Mouse (Mus musculus): ENCODE results near the gene Gm10130. TPM values are rescaled to one million over a fixed set of nuclear protein-coding genes. Genes with fewer than 3 reads are reported as not detected.
A peak's percentile ranks its signal among the peaks of the same experiment; 100 is the strongest.
"Not testable (repeated sequence)": the region's sequence is repeated elsewhere in the genome, so short reads cannot be mapped to it uniquely, and the experiment has no call there.

Gene Gm10130
- polyA plus RNA-seq (2016; fragmentation: Nextera tagmentation; extraction: Ambion mirVana): 1.2 and 1.3 TPM in 2 replicates

DNA sequence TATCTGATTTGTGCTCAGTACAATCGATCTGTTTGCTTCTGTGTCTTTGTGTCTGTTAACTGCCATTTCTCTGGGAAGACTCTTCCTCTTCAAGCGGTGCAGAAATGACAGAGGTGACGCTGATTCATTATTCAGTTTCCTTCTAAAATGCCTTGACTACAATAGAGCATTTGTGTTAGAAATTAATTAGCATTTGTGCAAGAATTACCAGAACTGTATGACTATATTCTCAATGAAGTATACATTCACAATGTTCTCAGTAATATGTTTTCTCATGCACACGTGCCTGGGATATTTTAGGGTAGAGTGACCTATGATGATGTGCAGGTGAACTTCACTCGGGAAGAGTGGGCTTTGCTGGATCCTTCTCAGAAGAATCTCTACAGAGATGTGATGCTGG lies at the start of gene Gm10130:
Gene Gm10130 (plus strand): TSS at position 301 of the 400 bp plus-strand sequence.
- no peak within 1 kb of the TSS for H3K4me3 ChIP-seq
- H3K9me3 ChIP-seq (replicated peaks): peaks cover 23% of the 10 kb centered on the region; the same call in 1 of the 2 replicates
- no peak within 1 kb of the TSS for H3K27ac ChIP-seq
- H3K4me1 ChIP-seq: no peaks in the 10 kb centered on the region
- no peaks in the 10 kb centered on the region for H3K27me3 ChIP-seq (replicated peaks)
- ATAC-seq: no peak
- peaks cover 53% of the 10 kb centered on the region for H3K36me3 ChIP-seq
- H3K4me2 ChIP-seq: no peak within 1 kb of the TSS
- H3K9ac ChIP-seq: no peak within 1 kb of the TSS
- 80% methylated on average over 5 of the region's 5 CpGs for WGBS (ENCODE audit: insufficient replicate concordance)

DNA sequence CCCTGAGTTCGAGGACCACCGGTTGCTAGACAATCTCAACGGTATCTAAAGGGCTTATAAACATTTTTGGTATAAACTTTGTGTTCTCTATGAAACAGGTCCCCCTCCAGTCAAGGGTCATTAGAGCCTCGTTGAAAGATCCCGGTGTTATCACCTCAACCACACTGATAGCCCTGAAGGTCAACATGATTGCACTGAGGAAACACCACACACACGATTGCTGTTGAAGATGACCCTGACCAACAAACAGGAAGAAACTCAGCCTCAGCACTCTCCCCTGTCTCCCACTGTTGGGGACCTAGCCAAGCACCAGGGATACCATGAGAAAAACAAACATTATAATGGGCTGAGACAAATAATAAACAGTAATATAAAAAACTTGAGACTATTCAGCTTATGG lies 29.8 kb upstream of the Gm10130 start:
- Histone ChIP-seq H3K9ac (no peak overlapping the region), H3K4me2 (no peak overlapping the region), H3K9me3 (replicated peaks) (no peaks in the 10 kb centered on the region), H3K4me3 (no peak overlapping the region), H3K27ac (no peak overlapping the region), H3K36me3 (no peaks in the 10 kb centered on the region), H3K4me1 (no peaks in the 10 kb centered on the region), H3K27me3 (replicated peaks) (no peaks in the 10 kb centered on the region)
- ATAC-seq: no peak
- 68% methylated on average over 6 of the region's 6 CpGs for WGBS (ENCODE audit: insufficient replicate concordance)

DNA sequence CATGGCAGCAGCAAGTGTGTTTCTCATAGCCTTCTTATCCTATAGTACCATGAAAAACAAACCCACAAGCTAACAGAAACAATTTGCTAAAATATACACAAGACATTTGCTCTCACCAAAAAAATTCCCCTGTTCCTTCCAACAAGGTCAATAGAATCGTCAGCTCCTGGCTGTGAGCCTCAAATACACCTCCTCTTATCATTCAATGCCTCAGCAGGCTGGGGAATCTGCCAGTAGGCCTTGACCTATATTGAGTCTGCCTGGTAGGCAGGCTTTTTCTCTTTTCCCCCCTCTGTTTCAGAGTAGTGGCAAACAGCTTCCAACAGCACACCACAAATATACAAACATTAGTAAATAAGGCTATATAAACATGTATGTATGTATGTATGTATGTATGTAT lies 24.4 kb upstream of the Gm10130 start:
- Histone ChIP-seq H3K9ac (no peak overlapping the region), H3K4me2 (no peak overlapping the region), H3K4me3 (no peak overlapping the region), H3K27me3 (replicated peaks) (no peaks in the 10 kb centered on the region), H3K36me3 (no peaks in the 10 kb centered on the region), H3K27ac (no peak overlapping the region), H3K4me1 (no peaks in the 10 kb centered on the region), H3K9me3 (replicated peaks) (no peaks in the 10 kb centered on the region)
- ATAC-seq: no peak
- 19% methylated on average over 1 of the region's 1 CpGs for WGBS (ENCODE audit: insufficient replicate concordance)

DNA sequence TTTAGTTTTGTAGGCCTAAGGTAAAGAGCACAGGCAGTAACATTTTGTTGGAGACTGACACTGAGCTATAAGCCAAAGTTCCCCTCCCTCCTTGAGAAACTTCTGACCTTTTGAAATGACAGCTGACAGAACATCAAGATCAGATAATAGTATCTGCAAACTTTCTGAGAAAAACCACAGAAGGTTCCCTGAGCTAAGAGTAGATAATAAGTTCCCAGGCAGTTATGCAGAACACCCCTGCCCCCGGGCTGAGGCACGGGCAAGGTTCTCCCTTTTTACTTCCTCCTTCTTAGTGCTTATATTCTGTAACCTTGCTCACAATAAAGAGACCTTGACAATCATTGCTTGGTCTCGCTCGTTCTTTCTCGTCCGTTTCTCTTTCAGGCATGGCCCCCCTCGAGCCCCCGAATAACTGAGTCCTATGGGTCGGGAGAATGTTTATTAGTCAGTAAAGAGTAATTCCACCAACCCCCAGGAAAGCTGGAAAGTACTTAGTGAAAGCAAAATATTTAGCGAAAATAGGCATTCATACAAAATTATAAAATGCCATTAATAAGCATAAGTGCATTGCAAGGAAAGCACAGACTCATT lies 16.2 kb upstream of the Gm10130 start:
- ATAC-seq: no peak
- H3K4me3 ChIP-seq: no peak overlapping the region
- H3K36me3 ChIP-seq: no peaks in the 10 kb centered on the region
- no peak overlapping the region for H3K4me2 ChIP-seq
- 0 out of 2 replicates have a peak, but pooled peaks cover 4% of the 10 kb centered on the region for H3K4me1 ChIP-seq
- H3K27me3 ChIP-seq (replicated peaks): no peaks in the 10 kb centered on the region
- no peak overlapping the region for H3K27ac ChIP-seq
- no peak overlapping the region for H3K9ac ChIP-seq
- WGBS (ENCODE audit: insufficient replicate concordance): 58% methylated on average over 10 of the region's 10 CpGs
- no peaks in the 10 kb centered on the region for H3K9me3 ChIP-seq (replicated peaks)

DNA sequence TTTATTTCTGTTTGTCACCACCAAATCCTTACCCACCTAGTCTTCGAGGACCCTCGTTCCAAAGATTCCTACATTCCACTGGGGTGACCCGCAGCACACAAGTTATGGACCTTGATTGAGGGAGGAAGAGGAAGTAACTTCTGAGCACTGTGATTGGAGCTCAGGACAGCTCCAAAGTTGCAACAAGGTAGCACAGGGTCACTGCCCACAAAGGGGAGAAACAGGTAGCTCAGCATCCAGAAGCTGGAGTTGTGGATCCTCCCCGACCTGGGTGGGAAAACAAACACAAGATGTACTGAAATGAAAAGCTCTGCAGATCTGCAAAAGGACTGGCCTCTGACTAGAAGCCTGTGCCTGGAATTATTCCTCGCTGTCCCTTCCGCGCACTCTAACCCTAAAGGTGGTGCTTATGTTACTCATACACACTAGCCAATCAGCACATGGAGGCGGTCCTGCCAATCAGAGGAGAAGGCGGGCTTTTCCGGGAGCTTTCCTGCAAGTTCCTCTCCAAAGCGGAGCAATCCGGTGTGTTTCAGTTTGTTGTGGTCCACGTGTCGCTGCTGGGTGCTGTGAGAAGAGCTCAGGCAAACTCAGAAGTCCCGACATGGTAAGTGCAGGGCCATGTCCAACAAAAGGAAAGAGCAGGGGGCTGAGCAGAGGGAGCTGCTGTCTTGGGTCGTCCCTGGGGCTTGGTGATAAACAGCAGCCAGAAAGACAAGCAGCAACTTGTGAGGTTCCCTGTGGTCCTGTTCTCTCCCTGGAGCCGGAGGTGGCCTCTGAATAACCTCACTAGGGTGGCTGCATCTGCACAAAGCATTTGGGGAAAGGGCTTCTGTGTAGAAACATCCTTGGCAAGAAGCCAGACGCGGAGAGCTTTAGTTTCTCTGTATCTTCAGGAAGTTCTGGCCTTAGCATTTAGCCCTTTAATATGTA lies 12.3 kb upstream of the Gm10130 start:
- peaks cover 12% of the 10 kb centered on the region for H3K36me3 ChIP-seq
- H3K27me3 ChIP-seq (replicated peaks); H3K4me1 ChIP-seq; H3K9me3 ChIP-seq (replicated peaks): not testable (repeated sequence)
- H3K4me2 ChIP-seq: peak overlapping the region; percentile 69
- H3K9ac ChIP-seq: peak overlapping the region; percentile 74
- peak; percentile 98 for ATAC-seq
- H3K27ac ChIP-seq: peak overlapping the region; percentile 58; the same call in 1 of the 2 replicates
- H3K4me3 ChIP-seq: peak overlapping the region; percentile 67
- 8% methylated on average over 19 of the region's 19 CpGs for WGBS (ENCODE audit: insufficient replicate concordance)

DNA sequence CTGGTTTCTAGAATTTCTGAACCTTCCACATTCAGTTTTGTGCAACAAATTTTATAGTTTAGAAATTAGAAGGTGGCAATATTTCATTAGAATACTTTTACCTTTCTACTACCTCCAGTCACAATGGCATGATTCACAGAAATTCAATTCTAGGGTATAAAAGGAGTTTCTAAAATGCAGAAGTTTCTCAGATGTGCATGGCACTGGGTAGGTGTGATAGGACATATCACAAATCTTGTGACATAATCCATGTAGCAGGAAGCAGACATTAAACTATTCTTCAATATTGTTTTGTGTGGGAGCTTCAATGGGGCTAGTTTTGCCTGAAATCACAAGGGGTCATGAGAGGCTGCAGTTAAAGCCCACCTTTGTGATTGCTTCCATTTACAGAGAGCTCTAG lies 7.4 kb upstream of the Gm10130 start:
- Histone ChIP-seq H3K4me3 (no peak overlapping the region), H3K27me3 (replicated peaks) (no peaks in the 10 kb centered on the region), H3K9me3 (replicated peaks) (peaks cover 5% of the 10 kb centered on the region; the same call in 1 of the 2 replicates), H3K27ac (no peak overlapping the region), H3K9ac (no peak overlapping the region), H3K36me3 (peaks cover 40% of the 10 kb centered on the region), H3K4me2 (no peak overlapping the region), H3K4me1 (no peaks in the 10 kb centered on the region)
- ATAC-seq: no peak

DNA sequence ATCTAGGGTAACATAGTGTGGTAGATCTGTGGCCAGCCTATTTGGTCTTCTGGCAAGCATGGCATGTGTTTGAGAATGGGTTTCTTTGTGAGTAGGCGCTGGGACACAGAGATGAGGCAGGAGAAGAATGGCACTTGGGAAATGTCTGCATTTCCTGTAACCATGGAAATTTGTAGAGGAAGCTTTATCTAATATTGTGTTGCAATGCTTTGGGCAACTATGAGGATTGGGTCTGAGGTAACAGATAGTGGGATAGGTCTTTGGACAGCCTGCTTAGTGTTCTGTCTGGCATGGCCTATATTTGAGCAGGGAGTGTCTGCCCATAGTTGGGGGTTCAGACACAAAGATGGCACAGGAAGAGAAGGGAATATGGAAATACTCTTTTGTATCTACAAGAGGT lies 4.5 kb upstream of the Gm10130 start:
- Histone ChIP-seq H3K27ac (no peak overlapping the region), H3K36me3 (peaks cover 56% of the 10 kb centered on the region), H3K4me1 (no peaks in the 10 kb centered on the region), H3K4me2 (no peak overlapping the region), H3K9me3 (replicated peaks) (peaks cover 12% of the 10 kb centered on the region; the same call in 1 of the 2 replicates), H3K27me3 (replicated peaks) (no peaks in the 10 kb centered on the region), H3K9ac (no peak overlapping the region), H3K4me3 (no peak overlapping the region)
- no peak for ATAC-seq
- 78% methylated on average over 1 of the region's 1 CpGs for WGBS (ENCODE audit: insufficient replicate concordance)

DNA sequence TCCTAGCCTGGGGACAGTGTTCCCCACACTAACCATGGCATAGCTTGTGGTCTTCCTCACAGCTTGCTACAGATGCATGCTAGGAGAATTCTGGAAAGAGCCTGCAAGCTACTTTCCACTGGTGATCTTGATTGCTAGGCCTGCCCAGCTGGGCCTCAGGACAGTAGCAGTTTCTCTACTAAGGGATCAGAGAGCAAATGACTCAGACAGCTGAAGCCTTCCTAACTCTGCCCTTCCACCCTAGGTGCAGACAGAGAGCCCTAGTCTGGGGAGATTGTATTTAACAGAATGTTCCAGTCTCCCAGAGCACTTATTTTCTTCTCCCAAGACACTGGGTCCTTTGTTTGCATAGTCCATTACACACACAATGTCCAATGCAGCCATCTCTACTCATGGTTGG lies 33.6 kb downstream of the Gm10130 start:
- H3K4me1 ChIP-seq; H3K36me3 ChIP-seq; H3K4me3 ChIP-seq; H3K9ac ChIP-seq; H3K27me3 ChIP-seq (replicated peaks); H3K27ac ChIP-seq; H3K9me3 ChIP-seq (replicated peaks); ATAC-seq; H3K4me2 ChIP-seq: not testable (repeated sequence)

DNA sequence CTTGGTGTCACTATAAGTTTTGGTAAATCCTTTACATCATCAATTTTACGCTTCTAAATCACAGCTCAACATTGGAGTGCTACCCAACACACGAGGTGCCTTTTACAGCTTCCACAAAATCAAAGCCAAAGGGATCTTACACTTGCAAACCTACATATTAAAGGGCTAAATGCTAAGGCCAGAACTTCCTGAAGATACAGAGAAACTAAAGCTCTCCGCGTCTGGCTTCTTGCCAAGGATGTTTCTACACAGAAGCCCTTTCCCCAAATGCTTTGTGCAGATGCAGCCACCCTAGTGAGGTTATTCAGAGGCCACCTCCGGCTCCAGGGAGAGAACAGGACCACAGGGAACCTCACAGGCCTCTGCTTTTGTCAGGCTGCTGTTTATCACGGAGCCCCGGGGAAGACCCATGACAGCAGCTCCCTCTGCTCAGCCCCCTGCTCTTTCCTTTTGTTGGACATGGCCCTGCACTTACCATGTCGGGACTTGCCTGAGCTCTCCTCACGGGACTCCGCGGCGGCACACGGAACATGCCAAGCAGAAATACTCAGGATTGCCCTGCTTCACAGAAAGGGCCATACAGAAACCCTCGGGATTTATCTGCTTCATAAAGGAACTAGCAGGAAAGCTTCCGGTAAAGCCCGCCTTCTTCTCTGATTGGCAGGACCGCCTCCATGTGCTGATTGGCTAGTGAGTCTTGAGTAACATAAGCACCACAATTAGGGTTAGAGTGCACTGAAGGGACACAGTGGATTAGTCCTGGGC lies 38.8 kb downstream of the Gm10130 start, which contains the start of gene 3300002I08Rik:
Gene 3300002I08Rik (minus strand): TSS at position 653 of the 765 bp plus-strand sequence.
- ATAC-seq: peak; percentile 98

DNA sequence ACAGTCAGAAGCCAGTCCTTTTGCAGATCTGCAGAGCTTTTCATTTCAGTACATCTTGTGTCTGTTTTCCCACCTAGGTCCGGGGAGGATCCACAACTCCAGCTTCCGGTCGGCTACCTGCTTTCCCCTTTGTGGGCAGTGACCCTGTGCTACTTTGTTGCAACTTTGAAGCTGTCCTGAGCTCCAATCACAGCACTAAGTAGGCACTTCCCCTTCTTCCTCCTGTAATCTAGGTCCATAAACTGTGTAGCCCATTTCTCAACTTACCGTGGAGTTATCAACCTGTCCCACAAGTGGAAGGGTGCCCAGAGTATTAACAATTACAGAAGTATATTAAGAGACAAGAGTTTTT lies 39.4 kb downstream of the Gm10130 start:
- no peak overlapping the region for H3K27ac ChIP-seq
- H3K36me3 ChIP-seq: no peaks in the 10 kb centered on the region
- ATAC-seq: peak; percentile 53
- no peaks in the 10 kb centered on the region for H3K9me3 ChIP-seq (replicated peaks)
- 0 out of 2 replicates have a peak, but pooled peaks cover 4% of the 10 kb centered on the region for H3K4me1 ChIP-seq
- WGBS (ENCODE audit: insufficient replicate concordance): 5% methylated on average over 4 of the region's 4 CpGs
- H3K9ac ChIP-seq: 0 out of 2 replicates have a peak overlapping the region, but pooled peaks have one; percentile 41
- H3K27me3 ChIP-seq (replicated peaks): no peaks in the 10 kb centered on the region
- H3K4me3 ChIP-seq: peak overlapping the region; percentile 65
- H3K4me2 ChIP-seq: peak overlapping the region; percentile 64

More for the DNA sequence above, 38.8 kb downstream of the Gm10130 start, which contains the start of gene 3300002I08Rik:
- not testable (repeated sequence) for H3K9me3 ChIP-seq (replicated peaks); H3K36me3 ChIP-seq; H3K4me1 ChIP-seq; H3K27me3 ChIP-seq (replicated peaks)
- peak within 1 kb of the TSS; percentile 64 for H3K4me2 ChIP-seq
- H3K27ac ChIP-seq: 0 out of 2 replicates have a peak within 1 kb of the TSS, but pooled peaks have one; percentile 48
- peak within 1 kb of the TSS; percentile 55 for H3K9ac ChIP-seq
- H3K4me3 ChIP-seq: peak within 1 kb of the TSS; percentile 65
- 8% methylated on average over 17 of the region's 17 CpGs for WGBS (ENCODE audit: insufficient replicate concordance)

DNA sequence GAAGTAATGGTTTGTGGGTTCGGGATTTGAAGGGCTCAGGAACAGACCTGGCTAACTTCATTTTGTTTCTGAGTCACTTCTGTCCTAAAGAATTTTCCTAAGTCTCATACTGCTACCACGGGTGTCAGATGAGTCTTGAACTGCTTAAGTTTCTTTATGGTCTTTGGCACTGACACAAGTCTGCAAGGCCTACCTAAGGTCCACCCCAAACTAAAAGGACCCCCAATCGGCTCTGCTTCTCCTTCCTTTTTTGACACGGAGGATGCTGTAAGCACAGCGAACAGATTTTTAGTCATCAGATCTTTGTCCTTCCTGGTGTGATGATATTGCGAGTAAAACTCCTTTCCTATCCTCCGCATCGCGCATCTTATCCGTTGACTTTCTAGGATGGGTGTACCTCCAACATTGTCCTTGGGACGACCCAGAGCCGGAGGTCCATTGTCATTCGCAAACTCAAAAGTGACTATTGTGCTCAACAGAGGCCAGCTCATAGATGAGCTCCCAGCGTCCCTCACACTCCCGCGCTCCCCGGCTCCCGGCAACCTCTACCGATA lies 62.1 kb downstream of the Gm10130 start:
- not testable (repeated sequence) for H3K27ac ChIP-seq; H3K9ac ChIP-seq; H3K9me3 ChIP-seq (replicated peaks); ATAC-seq; H3K4me3 ChIP-seq; H3K36me3 ChIP-seq; H3K4me1 ChIP-seq; H3K4me2 ChIP-seq; H3K27me3 ChIP-seq (replicated peaks)
- 81% methylated on average over 19 of the region's 19 CpGs for WGBS (ENCODE audit: insufficient replicate concordance)

Measured in liver, embryonic 12.5 days (tissue).